Mouse (Mus musculus) adrenal gland, postnatal 10 days (tissue): ENCODE data around the gene Atg16l2. TPM values are rescaled to one million over a fixed set of nuclear protein-coding genes. Genes with fewer than 3 reads are reported as not detected.
A peak's percentile ranks its signal among the peaks of the same experiment; 100 is the strongest.

Experiments
- DNase-seq: peaks from one replicate; pipeline ENCODE4 v3.0.0; 2021; ENCODE audit warnings: mixed read lengths
- long read RNA-seq, 2 experiments: library from polyadenylated mRNA; stranded (forward); transcript quantifications; one replicate each; pipeline ENCODE4 v2.0.0; 2021
- total RNA-seq, 2 experiments: library from RNA; stranded (reverse); gene quantifications; 2 replicates each; pipeline ENCODE4 v1.2.3; 2021

Gene Atg16l2
- total RNA-seq: 10 to 100 TPM; 14.6 to 18.5 TPM
- long read RNA-seq, experiment 1, full-length matches to known transcripts: 4 of 15 reads
- long read RNA-seq, experiment 1, partial matches to known transcripts: 2 of 15 reads
- long read RNA-seq, experiment 1, other reads (novel, unspliced or antisense): 9 of 15 reads
- long read RNA-seq, experiment 2, full-length matches to known transcripts: 5 of 9 reads
- long read RNA-seq, experiment 2, partial matches to known transcripts: 1 of 9 reads
- long read RNA-seq, experiment 2, other reads (novel, unspliced or antisense): 3 of 9 reads

GRCm38 (mm10) chr7:101301881-101302456, at the start of gene Atg16l2:
TSS of gene Atg16l2 (minus strand) at chr7:101302251.
- DNase-seq: peak; percentile 95

DNA sequence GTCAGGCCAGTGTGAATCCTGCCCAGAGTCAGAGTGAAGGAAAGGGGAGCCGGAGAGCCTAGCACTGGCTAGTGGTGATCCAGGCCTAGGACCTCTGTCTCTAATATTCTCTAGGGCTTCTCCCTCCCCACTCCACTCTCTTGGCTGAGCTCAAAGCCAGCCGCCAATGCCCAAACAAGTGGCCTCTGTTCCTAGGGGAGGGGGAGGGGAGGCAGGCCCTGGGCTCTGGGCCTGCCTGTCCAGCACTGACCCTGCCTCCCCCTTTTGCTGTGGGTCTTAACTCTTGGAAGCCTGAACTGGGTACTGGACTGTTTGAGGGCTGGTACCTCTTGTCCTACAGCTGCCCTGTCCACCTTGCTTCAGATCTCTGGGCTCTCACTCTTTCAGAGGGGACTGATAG, 47.8 kb upstream of the Atg16l2 start:
- DNase-seq: no peak

GRCm38 (mm10) chr7:101348312-101348711, 46.3 kb upstream of the Atg16l2 start:
- DNase-seq: no peak

DNA sequence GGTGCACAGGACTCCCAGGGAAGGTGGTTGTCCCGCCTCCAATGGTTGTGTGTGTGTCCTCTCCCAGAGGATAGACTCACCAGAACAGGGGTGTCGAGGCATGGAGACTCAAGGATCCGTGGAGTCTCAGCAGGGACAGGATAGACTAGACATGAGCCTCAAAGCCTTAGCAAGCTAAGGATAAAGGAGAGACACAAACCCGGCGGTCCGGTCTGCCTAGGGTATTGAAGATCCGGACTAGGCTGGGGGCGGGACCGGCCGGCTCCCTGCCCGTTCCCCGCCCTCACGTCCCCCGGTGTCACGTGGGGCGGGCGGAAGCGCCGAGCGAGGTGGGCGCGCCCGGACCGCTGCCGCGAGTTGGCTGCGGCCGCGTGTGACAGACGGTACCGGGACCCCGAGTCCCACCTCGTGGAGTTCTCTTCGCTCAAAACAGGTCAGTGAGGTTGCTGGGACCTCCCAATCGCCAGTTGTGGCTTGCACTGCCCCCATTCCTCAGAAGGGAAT, 45.8 kb upstream of the Atg16l2 start, which contains the start of gene Arap1:
TSS of gene Arap1 (plus strand) at position 301 of the 504 bp plus-strand sequence.
- DNase-seq: peak; percentile 78

DNA sequence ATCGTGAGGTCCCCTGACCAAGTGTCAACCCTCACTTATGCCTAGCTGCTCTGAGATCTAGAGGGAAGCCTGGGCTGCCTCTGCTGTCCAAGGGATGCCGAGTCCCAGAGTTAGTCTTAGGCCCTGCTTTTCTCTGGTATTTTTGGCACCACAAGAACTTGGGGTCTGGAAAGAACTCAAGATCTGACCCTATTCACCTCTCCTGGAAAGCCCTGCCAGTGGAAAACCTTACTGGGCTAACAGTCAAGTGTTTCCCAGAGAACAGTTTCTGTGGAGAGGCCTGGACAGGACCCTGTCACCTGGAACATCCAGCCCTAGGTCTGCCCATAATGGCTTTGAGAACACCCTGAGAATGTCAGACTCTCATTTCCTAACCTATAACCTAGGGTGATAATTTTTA, 44.9 kb upstream of the Atg16l2 start:
- no peak for DNase-seq

DNA sequence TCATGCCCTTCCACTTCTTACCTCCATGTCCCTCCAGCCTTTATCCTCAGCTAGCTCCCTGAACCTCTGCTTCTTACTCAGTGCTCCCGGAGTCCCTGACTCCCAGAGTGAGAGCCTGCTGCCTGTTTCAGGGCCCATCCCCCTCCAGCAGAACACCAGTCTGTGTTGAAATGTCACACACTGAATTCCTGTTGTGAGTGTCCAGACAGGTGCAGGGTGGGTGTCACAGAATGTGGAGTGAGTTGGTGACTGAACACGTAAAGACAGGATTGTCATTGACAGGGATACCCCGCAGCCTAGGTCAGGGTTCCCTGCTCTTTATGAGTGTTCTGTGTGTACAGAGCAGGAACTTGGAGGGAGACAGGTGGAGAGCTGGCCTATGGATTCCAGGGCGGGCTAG, 42.8 kb upstream of the Atg16l2 start:
- DNase-seq: no peak

DNA sequence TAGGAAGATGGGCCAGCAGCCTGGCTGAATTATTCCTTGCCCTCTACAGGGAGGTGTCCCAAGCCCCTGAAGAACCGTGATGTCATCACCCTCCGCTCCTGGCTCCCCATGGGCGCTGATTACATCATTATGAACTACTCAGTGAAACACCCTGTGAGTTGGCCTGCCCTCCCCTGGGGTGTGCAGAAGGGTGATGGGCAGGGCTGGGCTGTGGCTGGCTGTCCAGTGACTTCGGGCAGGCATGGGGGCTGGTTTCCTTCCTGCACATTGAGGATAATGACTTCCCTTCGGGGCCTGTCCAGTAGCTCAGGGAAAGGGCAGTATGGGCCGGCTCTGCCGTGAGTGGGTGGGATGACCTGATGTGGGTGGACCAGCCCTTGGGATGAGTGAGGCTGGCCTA, 41.1 kb upstream of the Atg16l2 start:
- DNase-seq: no peak

GRCm38 (mm10) chr7:101341405-101341804, 39.4 kb upstream of the Atg16l2 start:
- DNase-seq: no peak

- DNase-seq: no peak
Observed at GRCm38 (mm10) chr7:101337401-101337800, 35.4 kb upstream of the Atg16l2 start.

- DNase-seq: no peak
Observed at GRCm38 (mm10) chr7:101336686-101337085, 34.6 kb upstream of the Atg16l2 start.

DNA sequence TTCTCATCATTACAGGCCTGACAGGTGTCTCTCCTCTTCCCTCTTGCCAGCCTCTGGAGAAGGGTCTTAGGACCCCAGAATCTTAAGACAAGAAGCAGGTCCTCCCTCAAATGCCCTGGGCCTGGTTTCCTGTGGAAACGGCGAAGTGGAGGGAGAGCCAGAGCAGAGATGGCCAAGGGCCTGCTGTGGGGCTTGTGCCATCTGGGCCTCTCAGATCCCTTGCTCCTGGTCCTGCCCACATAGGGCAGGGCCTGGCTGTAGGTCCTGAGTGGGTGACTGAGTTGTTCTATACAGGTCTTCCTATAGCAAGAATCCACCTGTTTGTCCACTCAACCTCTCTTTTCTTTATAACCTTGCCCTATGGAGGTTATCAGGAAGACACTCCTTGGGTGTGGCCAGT, 33.2 kb upstream of the Atg16l2 start:
- DNase-seq: no peak

DNA sequence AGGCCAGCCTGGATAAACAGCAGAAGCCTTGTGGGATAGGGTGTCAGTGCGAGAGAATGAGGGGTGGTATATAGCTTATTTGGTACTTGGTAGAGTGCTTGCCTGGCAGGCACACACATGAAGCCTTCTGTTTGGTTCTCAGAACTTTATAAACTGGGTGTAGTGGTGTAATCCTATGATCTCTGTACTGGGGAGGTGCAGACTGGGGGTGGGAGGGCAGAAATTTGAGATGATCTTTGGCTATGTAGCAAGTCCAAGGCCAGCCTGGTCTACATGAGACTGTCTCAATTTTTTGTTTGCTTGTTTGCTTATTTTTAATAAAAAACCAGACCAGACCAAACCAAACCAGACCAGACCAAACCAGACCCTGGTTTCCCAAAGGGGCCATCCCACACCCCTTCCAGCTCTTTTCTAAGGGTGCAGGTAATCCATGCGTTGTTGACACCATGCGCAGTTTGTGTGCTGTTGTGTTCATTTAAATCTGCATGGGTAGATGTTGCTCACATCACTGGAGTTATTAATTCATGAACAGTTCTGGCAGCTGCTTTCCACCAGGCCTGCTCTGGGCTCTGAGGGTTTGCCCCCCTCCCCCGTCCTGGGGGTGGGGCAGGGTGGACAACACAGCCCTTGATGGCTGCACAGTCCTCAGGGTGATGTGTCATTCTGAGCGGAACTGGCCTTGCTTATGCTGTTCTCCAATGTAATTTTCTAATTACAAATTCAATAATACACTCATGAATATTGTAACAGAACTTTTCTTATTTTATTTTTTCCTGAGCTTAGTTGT, 30.2 kb upstream of the Atg16l2 start:
- DNase-seq: peak; percentile 51

- DNase-seq: no peak
Observed at GRCm38 (mm10) chr7:101330841-101331173, 28.8 kb upstream of the Atg16l2 start.

- DNase-seq: peak; percentile 72
Observed at GRCm38 (mm10) chr7:101330074-101330840, 28.2 kb upstream of the Atg16l2 start.

- no peak for DNase-seq
Observed at GRCm38 (mm10) chr7:101329606-101330005, 27.6 kb upstream of the Atg16l2 start.

GRCm38 (mm10) chr7:101328621-101329158, 26.6 kb upstream of the Atg16l2 start:
- peak; percentile 51 for DNase-seq

- DNase-seq: no peak
Observed at GRCm38 (mm10) chr7:101327786-101328185, 25.7 kb upstream of the Atg16l2 start.

GRCm38 (mm10) chr7:101327263-101327662, 25.2 kb upstream of the Atg16l2 start:
- no peak for DNase-seq

DNA sequence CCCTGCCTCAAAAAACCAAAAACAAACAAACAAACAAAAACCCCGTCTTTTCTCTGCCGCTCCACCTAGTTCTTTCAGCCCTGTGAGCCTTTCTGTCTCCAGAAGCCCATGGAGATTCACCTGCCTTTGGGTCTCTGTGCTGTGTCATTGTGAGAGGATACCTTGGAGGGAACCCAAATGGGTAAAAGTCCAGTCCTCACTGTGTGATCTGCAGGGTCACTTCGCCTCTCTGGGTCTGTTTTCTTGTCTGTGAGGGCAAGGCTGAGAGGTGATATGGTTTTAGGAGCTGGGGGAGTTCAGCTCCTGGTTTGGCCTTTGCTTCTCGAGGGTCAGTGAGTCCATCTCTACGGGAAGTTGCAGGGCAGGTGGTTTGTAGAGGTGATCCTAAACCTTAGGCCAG, 24.0 kb upstream of the Atg16l2 start:
- no peak for DNase-seq

DNA sequence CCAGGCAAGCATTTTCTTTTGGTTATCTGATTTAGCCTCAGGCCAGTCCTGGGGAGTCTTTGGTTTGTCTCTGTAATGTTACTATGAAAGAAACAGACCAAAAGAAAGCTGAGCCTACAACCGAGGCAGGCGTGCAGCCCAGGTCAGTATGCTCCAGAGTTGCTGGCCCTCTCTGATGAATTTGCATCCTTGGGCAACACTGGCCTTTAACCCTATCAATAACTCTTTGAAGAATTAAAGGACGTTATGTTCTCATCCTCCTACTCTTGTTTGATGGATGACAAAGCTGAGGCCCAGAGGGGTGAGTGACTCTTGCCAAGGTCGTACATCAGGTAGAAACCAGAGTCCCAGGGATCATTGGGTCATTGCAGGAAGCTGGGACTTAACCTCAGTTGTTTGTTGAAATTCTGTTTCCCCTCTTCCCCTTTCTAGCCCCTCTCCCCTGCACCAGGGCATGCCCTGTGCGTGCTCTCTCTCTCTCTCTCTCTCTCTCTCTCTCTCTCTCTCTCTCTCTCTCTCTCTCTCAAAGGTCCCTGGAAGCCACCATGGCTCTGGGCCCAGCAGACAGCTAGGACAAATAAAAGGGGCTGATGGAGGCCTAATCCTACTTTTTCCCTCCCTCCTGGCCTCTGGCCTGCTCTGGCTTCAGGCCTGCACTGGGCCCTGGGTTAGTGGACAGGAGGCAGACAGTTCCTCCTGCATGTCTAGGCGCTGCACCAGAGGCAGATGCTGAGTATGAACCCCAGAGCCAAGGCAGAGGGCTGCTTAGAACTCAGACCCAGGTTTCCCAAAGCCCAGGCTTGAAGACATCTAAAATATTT, 22.3 kb upstream of the Atg16l2 start:
- DNase-seq: no peak

DNA sequence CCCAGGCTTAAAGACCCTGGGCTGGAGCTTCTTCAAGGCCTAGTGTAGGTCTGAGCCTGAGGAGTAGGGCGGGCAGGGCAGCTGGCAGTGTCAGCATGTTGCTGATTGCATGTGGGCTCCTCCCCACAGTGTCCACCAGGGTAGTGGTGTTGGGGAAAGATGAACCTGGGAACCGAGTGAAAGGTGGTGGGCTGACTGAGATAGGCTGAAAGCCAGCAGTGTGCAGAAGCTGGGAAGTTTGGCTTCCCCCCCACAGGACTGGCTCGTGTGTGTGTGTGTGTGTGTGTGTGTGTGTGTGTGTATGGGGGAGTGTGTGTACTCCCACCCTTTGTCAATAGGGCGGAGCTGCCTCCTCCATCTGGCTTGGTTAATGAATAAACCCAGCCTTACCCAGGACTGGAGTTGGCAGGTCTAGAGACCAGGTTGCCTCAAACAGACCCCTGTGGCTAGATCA, 21.1 kb upstream of the Atg16l2 start:
- DNase-seq: no peak
